Mouse (Mus musculus) hindbrain, embryonic 15.5 days (tissue): ENCODE results near the gene Camk1g. TPM values are rescaled to one million over a fixed set of nuclear protein-coding genes. Genes with fewer than 3 reads are reported as not detected.

Experiments
- polyA plus RNA-seq: library from polyadenylated mRNA; unstranded; fragments of >200 nt; fragmentation: Nextera tagmentation; extraction: Ambion mirVana; gene quantifications from 2 replicates; pipeline ENCODE4 v1.2.1, GENCODE M21; 2015

Gene Camk1g
- polyA plus RNA-seq, 1 experiment from 2014 or later: 40.5 TPM

Other genes with a start within 250 kb of the Camk1g start
- gene Diexf, start 240.0 kb downstream of the Camk1g start, polyA plus RNA-seq: 6.7 and 7.2 TPM in 2 replicates
- gene Irf6, start 217.2 kb downstream of the Camk1g start, polyA plus RNA-seq: 0.72 and 0.75 TPM in 2 replicates
- 11.1 and 11.8 TPM in 2 replicates for gene A130010J15Rik, start 202.3 kb downstream of the Camk1g start, polyA plus RNA-seq
- 2.3 and 2.5 TPM in 2 replicates for gene Traf3ip3, start 168.6 kb downstream of the Camk1g start, polyA plus RNA-seq
- gene Lamb3, start 162.6 kb downstream of the Camk1g start, polyA plus RNA-seq: 0.54 and 0.56 TPM in 2 replicates
- gene Hsd11b1, start 106.2 kb downstream of the Camk1g start, polyA plus RNA-seq: 0.28 and 0.40 TPM in 2 replicates
- gene G0s2, start 97.1 kb downstream of the Camk1g start, polyA plus RNA-seq: 7.9 and 8.2 TPM in 2 replicates